Mouse (Mus musculus): Measurements from ENCODE around the gene Ttc39d. TPM values are rescaled to one million over a fixed set of nuclear protein-coding genes. Genes with fewer than 3 reads are reported as not detected.
A peak's percentile ranks its signal among the peaks of the same experiment; 100 is the strongest.

Ttc39d gene
- polyA plus RNA-seq, 1 experiment = not detected

- H3K4me3 ChIP-seq (ENCODE audit: insufficient read depth, low read length) = no peak overlapping the region
- no peak overlapping the region for H3K27ac ChIP-seq (ENCODE audit: insufficient read depth, low read length)
- no peak for TF ChIP-seq POLR2A (IDR thresholded peaks at IDR 0.05; ENCODE audit: low read depth, low read length)
- TF ChIP-seq CTCF (IDR thresholded peaks at IDR 0.05; ENCODE audit: borderline replicate concordance, insufficient read depth, low read length) = no peak
- H3K4me1 ChIP-seq (ENCODE audit: control insufficient read depth, insufficient read depth, low read length) = no peaks in the 10 kb centered on the region
Measured at GRCm38 (mm10) chr17:80243116-80243515, 35.9 kb downstream of the Ttc39d start.

GRCm38 (mm10) chr17:80252757-80253525 is 45.7 kb downstream of the Ttc39d start:
- TF ChIP-seq POLR2A (IDR thresholded peaks at IDR 0.05; ENCODE audit: low read depth, low read length) (no peak), CTCF (IDR thresholded peaks at IDR 0.05; ENCODE audit: borderline replicate concordance, insufficient read depth, low read length) (no peak)
- Histone ChIP-seq H3K27ac (ENCODE audit: insufficient read depth, low read length) (no peak overlapping the region), H3K4me3 (ENCODE audit: insufficient read depth, low read length) (no peak overlapping the region), H3K4me1 (ENCODE audit: control insufficient read depth, insufficient read depth, low read length) (0 out of 2 replicates have a peak, but pooled peaks cover 2% of the 10 kb centered on the region)

- TF ChIP-seq CTCF (IDR thresholded peaks at IDR 0.05; ENCODE audit: borderline replicate concordance, insufficient read depth, low read length) (no peak), POLR2A (IDR thresholded peaks at IDR 0.05; ENCODE audit: low read depth, low read length) (no peak)
- no peak overlapping the region for H3K4me3 ChIP-seq (ENCODE audit: insufficient read depth, low read length)
- H3K4me1 ChIP-seq (ENCODE audit: control insufficient read depth, insufficient read depth, low read length) = 0 out of 2 replicates have a peak, but pooled peaks cover 2% of the 10 kb centered on the region
- H3K27ac ChIP-seq (ENCODE audit: insufficient read depth, low read length) = peak overlapping the region; percentile 89
Measured at GRCm38 (mm10) chr17:80254421-80254820, 47.2 kb downstream of the Ttc39d start.

- H3K4me3 ChIP-seq (ENCODE audit: insufficient read depth, low read length) = no peak overlapping the region
Measured at GRCm38 (mm10) chr17:80255208-80255607, 47.9 kb downstream of the Ttc39d start.

GRCm38 (mm10) chr17:80267065-80267464 is 59.8 kb downstream of the Ttc39d start:
- Histone ChIP-seq H3K4me1 (ENCODE audit: control insufficient read depth, insufficient read depth, low read length) (no peaks in the 10 kb centered on the region), H3K27ac (ENCODE audit: insufficient read depth, low read length) (no peak overlapping the region), H3K4me3 (ENCODE audit: insufficient read depth, low read length) (no peak overlapping the region)
- no peak for TF ChIP-seq CTCF (IDR thresholded peaks at IDR 0.05; ENCODE audit: borderline replicate concordance, insufficient read depth, low read length)
- no peak for TF ChIP-seq POLR2A (IDR thresholded peaks at IDR 0.05; ENCODE audit: low read depth, low read length)

More at GRCm38 (mm10) chr17:80255208-80255607, 47.9 kb downstream of the Ttc39d start:
- 0 out of 2 replicates have a peak, but pooled peaks cover 2% of the 10 kb centered on the region for H3K4me1 ChIP-seq (ENCODE audit: control insufficient read depth, insufficient read depth, low read length)
- TF ChIP-seq POLR2A (IDR thresholded peaks at IDR 0.05; ENCODE audit: low read depth, low read length) = no peak
- TF ChIP-seq CTCF (IDR thresholded peaks at IDR 0.05; ENCODE audit: borderline replicate concordance, insufficient read depth, low read length) = no peak
- peak overlapping the region; percentile 89 for H3K27ac ChIP-seq (ENCODE audit: insufficient read depth, low read length)

Other genes with a start within 250 kb of the Ttc39d start
- gene Hnrnpll, start 145.1 kb upstream of the Ttc39d start, polyA plus RNA-seq (2011; ENCODE audit: insufficient read length, low read depth, missing spikeins) = 56.4 and 62.8 TPM in 2 replicates
- 10.0 and 10.6 TPM in 2 replicates for gene Galm, start 80.0 kb upstream of the Ttc39d start, polyA plus RNA-seq (2011; ENCODE audit: insufficient read length, low read depth, missing spikeins)
- gene Srsf7, start 153 bp upstream of the Ttc39d start, polyA plus RNA-seq (2011; ENCODE audit: insufficient read length, low read depth, missing spikeins) = 132 and 194 TPM in 2 replicates
- gene Gemin6, start 17.0 kb downstream of the Ttc39d start, polyA plus RNA-seq (2011; ENCODE audit: insufficient read length, low read depth, missing spikeins) = 14.9 and 15.3 TPM in 2 replicates
- 9.1 and 10.6 TPM in 2 replicates for gene Morn2, start 82.7 kb downstream of the Ttc39d start, polyA plus RNA-seq (2011; ENCODE audit: insufficient read length, low read depth, missing spikeins)
- gene Dhx57, start 83.0 kb downstream of the Ttc39d start, polyA plus RNA-seq (2011; ENCODE audit: insufficient read length, low read depth, missing spikeins) = 24.2 and 25.8 TPM in 2 replicates
- 1.1 TPM in 1 of 2 replicates, not detected in the other for gene Arhgef33, start 99.9 kb downstream of the Ttc39d start, polyA plus RNA-seq (2011; ENCODE audit: insufficient read length, low read depth, missing spikeins)
- gene Gm10190, start 166.1 kb downstream of the Ttc39d start, polyA plus RNA-seq (2011; ENCODE audit: insufficient read length, low read depth, missing spikeins) = not detected in 2 replicates

Measured in embryonic fibroblast, embryonic 13.5 days (primary cell).